Mouse (Mus musculus): ENCODE measurements around the gene Olfr1357. TPM values are rescaled to one million over a fixed set of nuclear protein-coding genes. Genes with fewer than 3 reads are reported as not detected.
A peak's percentile ranks its signal among the peaks of the same experiment; 100 is the strongest.

Gene Olfr1357
- polyA plus RNA-seq, 1 experiment from 2014 or later, result not detected

GRCm38 (mm10) chr10:78576435-78577184 is 41.3 kb downstream of the Olfr1357 start:
- 90% methylated on average over 16 of the region's 16 CpGs for WGBS
- ATAC-seq (ENCODE audit: insufficient number of reproducible peaks, low FRiP score, low TSS enrichment, low read depth), result no peak
- Histone ChIP-seq H3K9me3 (no peaks in the 10 kb centered on the region), H3K4me2 (no peak overlapping the region), H3K4me1 (peaks cover 15% of the 10 kb centered on the region), H3K4me3 (no peak overlapping the region), H3K9ac (no peak overlapping the region), H3K36me3 (peaks cover 44% of the 10 kb centered on the region), H3K27ac (no peak overlapping the region), H3K27me3 (no peaks in the 10 kb centered on the region)

GRCm38 (mm10) chr10:78575690-78576089 is 42.2 kb downstream of the Olfr1357 start:
- no peaks in the 10 kb centered on the region for H3K27me3 ChIP-seq
- H3K4me2 ChIP-seq, result peak overlapping the region; percentile 65
- no peak for ATAC-seq (ENCODE audit: insufficient number of reproducible peaks, low FRiP score, low TSS enrichment, low read depth)
- peaks cover 15% of the 10 kb centered on the region for H3K4me1 ChIP-seq
- 0 out of 2 replicates have a peak overlapping the region, but pooled peaks have one; percentile 5 for H3K9ac ChIP-seq
- H3K36me3 ChIP-seq, result peaks cover 35% of the 10 kb centered on the region
- no peaks in the 10 kb centered on the region for H3K9me3 ChIP-seq
- H3K4me3 ChIP-seq, result peak overlapping the region; percentile 56
- 40% methylated on average over 2 of the region's 2 CpGs for WGBS
- H3K27ac ChIP-seq, result peak overlapping the region; percentile 97

GRCm38 (mm10) chr10:78575105-78575632 is 42.7 kb downstream of the Olfr1357 start:
- Histone ChIP-seq H3K4me2 (peak overlapping the region; percentile 65), H3K9me3 (no peaks in the 10 kb centered on the region), H3K9ac (peak overlapping the region; percentile 35), H3K27me3 (no peaks in the 10 kb centered on the region), H3K36me3 (peaks cover 29% of the 10 kb centered on the region), H3K27ac (peak overlapping the region; percentile 97), H3K4me1 (peaks cover 17% of the 10 kb centered on the region), H3K4me3 (peak overlapping the region; percentile 56)
- 11% methylated on average over 13 of the region's 13 CpGs for WGBS
- ATAC-seq (ENCODE audit: insufficient number of reproducible peaks, low FRiP score, low TSS enrichment, low read depth), result no peak

- WGBS, result 0% methylated on average over 51 of the region's 51 CpGs
- H3K4me1 ChIP-seq, result peaks cover 22% of the 10 kb centered on the region
- no peaks in the 10 kb centered on the region for H3K9me3 ChIP-seq
- H3K27ac ChIP-seq, result peak within 1 kb of the TSS; percentile 97
- peak within 1 kb of the TSS; percentile 35 for H3K9ac ChIP-seq
- no peaks in the 10 kb centered on the region for H3K27me3 ChIP-seq
- peak; percentile 88 for ATAC-seq (ENCODE audit: insufficient number of reproducible peaks, low FRiP score, low TSS enrichment, low read depth)
- H3K4me3 ChIP-seq, result peak within 1 kb of the TSS; percentile 56
- H3K36me3 ChIP-seq, result peaks cover 22% of the 10 kb centered on the region
- peak within 1 kb of the TSS; percentile 65 for H3K4me2 ChIP-seq
Observed at GRCm38 (mm10) chr10:78574250-78575104, 43.4 kb downstream of the Olfr1357 start, which contains the start of gene Ilvbl. TSS of gene Ilvbl (plus strand) at chr10:78574346.

GRCm38 (mm10) chr10:78573226-78573625 is 44.6 kb downstream of the Olfr1357 start:
- H3K27me3 ChIP-seq, result no peaks in the 10 kb centered on the region
- H3K9me3 ChIP-seq, result no peaks in the 10 kb centered on the region
- H3K36me3 ChIP-seq, result peaks cover 12% of the 10 kb centered on the region
- peak overlapping the region; percentile 97 for H3K27ac ChIP-seq
- H3K9ac ChIP-seq, result no peak overlapping the region
- H3K4me3 ChIP-seq, result no peak overlapping the region
- ATAC-seq (ENCODE audit: insufficient number of reproducible peaks, low FRiP score, low TSS enrichment, low read depth), result no peak
- H3K4me1 ChIP-seq, result peaks cover 22% of the 10 kb centered on the region
- H3K4me2 ChIP-seq, result no peak overlapping the region
- WGBS, result 61% methylated on average over 3 of the region's 3 CpGs

- H3K27ac ChIP-seq, result peak overlapping the region; percentile 64
- H3K4me3 ChIP-seq, result no peak overlapping the region
- no peak for ATAC-seq (ENCODE audit: insufficient number of reproducible peaks, low FRiP score, low TSS enrichment, low read depth)
- no peak overlapping the region for H3K9ac ChIP-seq
- 31% methylated on average over 2 of the region's 2 CpGs for WGBS
- H3K4me1 ChIP-seq, result peaks cover 19% of the 10 kb centered on the region
- no peaks in the 10 kb centered on the region for H3K9me3 ChIP-seq
- H3K27me3 ChIP-seq, result no peaks in the 10 kb centered on the region
- H3K4me2 ChIP-seq, result no peak overlapping the region
- no peaks in the 10 kb centered on the region for H3K36me3 ChIP-seq
Observed at GRCm38 (mm10) chr10:78570897-78571296, 47.0 kb downstream of the Olfr1357 start.

GRCm38 (mm10) chr10:78570416-78570815 is 47.5 kb downstream of the Olfr1357 start:
- H3K4me1 ChIP-seq, result peaks cover 15% of the 10 kb centered on the region
- H3K9ac ChIP-seq, result no peak overlapping the region
- H3K36me3 ChIP-seq, result no peaks in the 10 kb centered on the region
- WGBS, result 37% methylated on average over 6 of the region's 6 CpGs
- no peak for ATAC-seq (ENCODE audit: insufficient number of reproducible peaks, low FRiP score, low TSS enrichment, low read depth)
- peak overlapping the region; percentile 64 for H3K27ac ChIP-seq
- no peaks in the 10 kb centered on the region for H3K27me3 ChIP-seq
- H3K9me3 ChIP-seq, result no peaks in the 10 kb centered on the region
- H3K4me2 ChIP-seq, result no peak overlapping the region
- H3K4me3 ChIP-seq, result no peak overlapping the region

- Histone ChIP-seq H3K4me3 (no peak overlapping the region), H3K27me3 (no peaks in the 10 kb centered on the region), H3K36me3 (no peaks in the 10 kb centered on the region), H3K9me3 (no peaks in the 10 kb centered on the region), H3K27ac (no peak overlapping the region), H3K4me2 (no peak overlapping the region), H3K4me1 (peaks cover 10% of the 10 kb centered on the region; the same call in 1 of the 2 replicates), H3K9ac (no peak overlapping the region)
- no peak for ATAC-seq (ENCODE audit: insufficient number of reproducible peaks, low FRiP score, low TSS enrichment, low read depth)
- 41% methylated on average over 3 of the region's 3 CpGs for WGBS
Observed at GRCm38 (mm10) chr10:78569686-78570085, 48.2 kb downstream of the Olfr1357 start.

GRCm38 (mm10) chr10:78569191-78569590 is 48.7 kb downstream of the Olfr1357 start:
- Histone ChIP-seq H3K27me3 (no peaks in the 10 kb centered on the region), H3K4me3 (no peak overlapping the region), H3K9me3 (no peaks in the 10 kb centered on the region), H3K4me2 (no peak overlapping the region), H3K9ac (no peak overlapping the region), H3K4me1 (peaks cover 10% of the 10 kb centered on the region; the same call in 1 of the 2 replicates), H3K36me3 (no peaks in the 10 kb centered on the region), H3K27ac (no peak overlapping the region)
- ATAC-seq (ENCODE audit: insufficient number of reproducible peaks, low FRiP score, low TSS enrichment, low read depth), result no peak
- WGBS, result 77% methylated on average over 3 of the region's 3 CpGs

- Histone ChIP-seq H3K36me3 (no peaks in the 10 kb centered on the region), H3K4me1 (peaks cover 4% of the 10 kb centered on the region; the same call in 1 of the 2 replicates), H3K4me3 (no peak overlapping the region), H3K4me2 (no peak overlapping the region), H3K27me3 (no peaks in the 10 kb centered on the region), H3K27ac (no peak overlapping the region), H3K9me3 (no peaks in the 10 kb centered on the region), H3K9ac (no peak overlapping the region)
- no peak for ATAC-seq (ENCODE audit: insufficient number of reproducible peaks, low FRiP score, low TSS enrichment, low read depth)
- 46% methylated on average over 1 of the region's 1 CpGs for WGBS
Observed at GRCm38 (mm10) chr10:78565070-78565469, 52.8 kb downstream of the Olfr1357 start.
